Mouse (Mus musculus): ENCODE measurements around the gene Ankrd61.

DNA sequence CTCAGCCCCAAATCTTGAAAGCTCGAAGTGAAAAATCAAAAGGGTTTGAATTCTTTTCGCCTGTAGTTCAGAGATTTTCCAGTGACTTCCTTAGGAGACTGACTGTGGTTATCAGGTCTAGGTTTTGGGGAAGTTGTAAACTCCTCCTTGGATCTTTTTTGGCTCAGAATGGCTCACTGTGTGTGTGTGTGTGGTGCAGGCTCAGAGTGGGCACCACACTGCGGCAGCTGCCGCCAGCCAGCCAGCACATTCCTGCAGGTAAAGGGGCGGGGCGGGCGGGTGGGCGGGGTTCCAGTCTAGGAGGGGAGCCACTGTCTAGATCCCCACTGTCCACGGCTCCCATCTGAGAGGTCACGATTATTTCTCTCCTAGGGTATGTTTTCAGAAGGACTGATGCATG is 44.1 kb upstream of the Ankrd61 start:
- TF ChIP-seq POLR2A (IDR thresholded peaks at IDR 0.05; ENCODE audit: borderline replicate concordance, extremely low read depth, insufficient read depth, insufficient read length, poor library complexity, severe bottlenecking) = no peak
- TF ChIP-seq CTCF (IDR thresholded peaks at IDR 0.05; ENCODE audit: borderline replicate concordance, extremely low read depth, insufficient read depth, insufficient read length) = no peak
